Mouse (Mus musculus): ENCODE data around the gene Mark3. TPM values are rescaled to one million over a fixed set of nuclear protein-coding genes. Genes with fewer than 3 reads are reported as not detected.

The Mark3 gene
- polyA plus RNA-seq, 1 experiment from 2014 or later: 32.9 TPM

GRCm38 (mm10) chr12:111670976-111671375, 96.7 kb downstream of the Mark3 start:
- peaks cover 77% of the 10 kb centered on the region for H3K27me3 ChIP-seq (replicated peaks)
- H3K27ac ChIP-seq: no peak overlapping the region
- peaks cover 57% of the 10 kb centered on the region for H3K4me1 ChIP-seq
- H3K9ac ChIP-seq: peak overlapping the region; percentile 46
- peak overlapping the region; percentile 74 for H3K4me2 ChIP-seq
- no peak for ATAC-seq
- peak overlapping the region; percentile 53 for H3K4me3 ChIP-seq
- H3K9me3 ChIP-seq (replicated peaks): no peaks in the 10 kb centered on the region
- WGBS (ENCODE audit: insufficient replicate concordance): 1% methylated on average over 35 of the region's 35 CpGs
- H3K36me3 ChIP-seq: no peaks in the 10 kb centered on the region

- peaks cover 77% of the 10 kb centered on the region for H3K27me3 ChIP-seq (replicated peaks)
- peaks cover 60% of the 10 kb centered on the region for H3K4me1 ChIP-seq
- ATAC-seq: no peak
- no peak overlapping the region for H3K27ac ChIP-seq
- WGBS (ENCODE audit: insufficient replicate concordance): under 1% methylated on average over 34 of the region's 34 CpGs
- peak overlapping the region; percentile 46 for H3K9ac ChIP-seq
- H3K9me3 ChIP-seq (replicated peaks): no peaks in the 10 kb centered on the region
- peak overlapping the region; percentile 74 for H3K4me2 ChIP-seq
- peak overlapping the region; percentile 53 for H3K4me3 ChIP-seq
- no peaks in the 10 kb centered on the region for H3K36me3 ChIP-seq
Measured at GRCm38 (mm10) chr12:111671431-111671902, 97.1 kb downstream of the Mark3 start.

- Histone ChIP-seq H3K36me3 (no peaks in the 10 kb centered on the region), H3K9me3 (replicated peaks) (no peaks in the 10 kb centered on the region), H3K4me1 (peaks cover 67% of the 10 kb centered on the region), H3K4me2 (peak within 1 kb of the TSS; percentile 74), H3K4me3 (peak within 1 kb of the TSS; percentile 53), H3K9ac (peak within 1 kb of the TSS; percentile 46), H3K27ac (no peak within 1 kb of the TSS), H3K27me3 (replicated peaks) (peaks cover 77% of the 10 kb centered on the region)
- under 1% methylated on average over 31 of the region's 31 CpGs for WGBS (ENCODE audit: insufficient replicate concordance)
- peak; percentile 28 for ATAC-seq
Measured at GRCm38 (mm10) chr12:111672176-111672575, 97.9 kb downstream of the Mark3 start, which contains the start of gene Ckb. Gene Ckb (minus strand): TSS chr12:111672338.

- H3K4me1 ChIP-seq: peaks cover 72% of the 10 kb centered on the region
Measured at GRCm38 (mm10) chr12:111672581-111672980, 98.3 kb downstream of the Mark3 start.

GRCm38 (mm10) chr12:111674850-111675486, 100.6 kb downstream of the Mark3 start:
- Histone ChIP-seq H3K4me1 (peaks cover 72% of the 10 kb centered on the region), H3K4me2 (no peak overlapping the region), H3K4me3 (no peak overlapping the region), H3K36me3 (peaks cover 7% of the 10 kb centered on the region), H3K9me3 (replicated peaks) (no peaks in the 10 kb centered on the region), H3K27ac (no peak overlapping the region), H3K27me3 (replicated peaks) (peaks cover 61% of the 10 kb centered on the region), H3K9ac (no peak overlapping the region)
- ATAC-seq: no peak
- 3% methylated on average over 2 of the region's 2 CpGs for WGBS (ENCODE audit: insufficient replicate concordance)

More at GRCm38 (mm10) chr12:111672581-111672980, 98.3 kb downstream of the Mark3 start:
- peak overlapping the region; percentile 53 for H3K4me3 ChIP-seq
- H3K36me3 ChIP-seq: no peaks in the 10 kb centered on the region
- peaks cover 77% of the 10 kb centered on the region for H3K27me3 ChIP-seq (replicated peaks)
- no peak for ATAC-seq
- no peaks in the 10 kb centered on the region for H3K9me3 ChIP-seq (replicated peaks)
- WGBS (ENCODE audit: insufficient replicate concordance): 10% methylated on average over 12 of the region's 12 CpGs
- no peak overlapping the region for H3K27ac ChIP-seq
- H3K4me2 ChIP-seq: peak overlapping the region; percentile 74
- H3K9ac ChIP-seq: no peak overlapping the region

GRCm38 (mm10) chr12:111675797-111676580, 101.7 kb downstream of the Mark3 start:
- H3K27ac ChIP-seq: 0 out of 2 replicates have a peak overlapping the region, but pooled peaks have one; percentile 23
- WGBS (ENCODE audit: insufficient replicate concordance): 47% methylated on average over 6 of the region's 6 CpGs

GRCm38 (mm10) chr12:111677421-111677820, 103.1 kb downstream of the Mark3 start:
- Histone ChIP-seq H3K4me3 (peak overlapping the region; percentile 93), H3K4me1 (peaks cover 56% of the 10 kb centered on the region), H3K36me3 (peaks cover 31% of the 10 kb centered on the region), H3K27ac (peak overlapping the region; percentile 88), H3K9me3 (replicated peaks) (no peaks in the 10 kb centered on the region), H3K4me2 (peak overlapping the region; percentile 91), H3K9ac (peak overlapping the region; percentile 82), H3K27me3 (replicated peaks) (peaks cover 37% of the 10 kb centered on the region)
- no peak for ATAC-seq
- WGBS (ENCODE audit: insufficient replicate concordance): 31% methylated on average over 5 of the region's 5 CpGs

More at GRCm38 (mm10) chr12:111675797-111676580, 101.7 kb downstream of the Mark3 start:
- ATAC-seq: no peak
- Histone ChIP-seq H3K4me2 (no peak overlapping the region), H3K9ac (no peak overlapping the region), H3K4me1 (peaks cover 70% of the 10 kb centered on the region), H3K9me3 (replicated peaks) (no peaks in the 10 kb centered on the region), H3K27me3 (replicated peaks) (peaks cover 51% of the 10 kb centered on the region), H3K36me3 (peaks cover 17% of the 10 kb centered on the region), H3K4me3 (no peak overlapping the region)

GRCm38 (mm10) chr12:111677882-111678669, 103.8 kb downstream of the Mark3 start, which contains the start of gene Trmt61a:
Gene Trmt61a (plus strand): TSS chr12:111678105.
- under 1% methylated on average over 51 of the region's 51 CpGs for WGBS (ENCODE audit: insufficient replicate concordance)
- Histone ChIP-seq H3K36me3 (peaks cover 38% of the 10 kb centered on the region), H3K9ac (peak within 1 kb of the TSS; percentile 82), H3K27ac (peak within 1 kb of the TSS; percentile 88), H3K9me3 (replicated peaks) (no peaks in the 10 kb centered on the region), H3K4me3 (peak within 1 kb of the TSS; percentile 93), H3K27me3 (replicated peaks) (peaks cover 30% of the 10 kb centered on the region), H3K4me2 (peak within 1 kb of the TSS; percentile 91), H3K4me1 (peaks cover 56% of the 10 kb centered on the region)
- peak; percentile 84 for ATAC-seq

- peak overlapping the region; percentile 88; the same call in 1 of the 2 replicates for H3K27ac ChIP-seq
- peaks cover 57% of the 10 kb centered on the region for H3K4me1 ChIP-seq
- peak overlapping the region; percentile 82 for H3K9ac ChIP-seq
- no peaks in the 10 kb centered on the region for H3K9me3 ChIP-seq (replicated peaks)
- 3% methylated on average over 13 of the region's 13 CpGs for WGBS (ENCODE audit: insufficient replicate concordance)
- H3K27me3 ChIP-seq (replicated peaks): peaks cover 25% of the 10 kb centered on the region
- 0 out of 2 replicates have a peak, but pooled peaks have one; percentile 1 for ATAC-seq
- peaks cover 43% of the 10 kb centered on the region for H3K36me3 ChIP-seq
- H3K4me3 ChIP-seq: peak overlapping the region; percentile 93
- H3K4me2 ChIP-seq: peak overlapping the region; percentile 91
Measured at GRCm38 (mm10) chr12:111678670-111678933, 104.3 kb downstream of the Mark3 start.

- no peaks in the 10 kb centered on the region for H3K9me3 ChIP-seq (replicated peaks)
- 17% methylated on average over 7 of the region's 7 CpGs for WGBS (ENCODE audit: insufficient replicate concordance)
Measured at GRCm38 (mm10) chr12:111678997-111679396, 104.7 kb downstream of the Mark3 start.

GRCm38 (mm10) chr12:111680661-111681060, 106.3 kb downstream of the Mark3 start:
- H3K27me3 ChIP-seq (replicated peaks): peaks cover 6% of the 10 kb centered on the region; the same call in 1 of the 2 replicates
- no peaks in the 10 kb centered on the region for H3K9me3 ChIP-seq (replicated peaks)
- H3K4me2 ChIP-seq: no peak overlapping the region
- H3K9ac ChIP-seq: no peak overlapping the region
- peaks cover 50% of the 10 kb centered on the region for H3K4me1 ChIP-seq
- no peak overlapping the region for H3K4me3 ChIP-seq
- no peak for ATAC-seq
- H3K36me3 ChIP-seq: peaks cover 52% of the 10 kb centered on the region
- no peak overlapping the region for H3K27ac ChIP-seq
- 90% methylated on average over 13 of the region's 13 CpGs for WGBS (ENCODE audit: insufficient replicate concordance)

More at GRCm38 (mm10) chr12:111678997-111679396, 104.7 kb downstream of the Mark3 start:
- Histone ChIP-seq H3K9ac (peak overlapping the region; percentile 82), H3K4me3 (peak overlapping the region; percentile 93), H3K36me3 (peaks cover 47% of the 10 kb centered on the region), H3K4me1 (peaks cover 57% of the 10 kb centered on the region), H3K27me3 (replicated peaks) (peaks cover 21% of the 10 kb centered on the region), H3K4me2 (peak overlapping the region; percentile 91), H3K27ac (0 out of 2 replicates have a peak overlapping the region, but pooled peaks have one; percentile 88)
- no peak for ATAC-seq

All from liver, embryonic 12.5 days (tissue).